Mouse (Mus musculus) left cerebral cortex, adult 6 months (tissue): ENCODE measurements around the gene Gm21943. TPM values are rescaled to one million over a fixed set of nuclear protein-coding genes. Genes with fewer than 3 reads are reported as not detected.

Experiments used
- long read RNA-seq, 2 experiments: library from polyadenylated mRNA; unstranded; transcript quantifications; one replicate each; pipeline ENCODE4 v2.0.0; 2019 to 2020
- polyA plus RNA-seq: library from polyadenylated mRNA; unstranded; fragments of <200 nt; fragmentation: Nextera tagmentation; gene quantifications from 2 replicates; pipeline ENCODE4 v1.2.3, GENCODE M21; 2021

Gene Gm21943
- not detected in 2 replicates for polyA plus RNA-seq
- long read RNA-seq, experiment 1: 0 reads
- long read RNA-seq, experiment 2: 0 reads

DNA sequence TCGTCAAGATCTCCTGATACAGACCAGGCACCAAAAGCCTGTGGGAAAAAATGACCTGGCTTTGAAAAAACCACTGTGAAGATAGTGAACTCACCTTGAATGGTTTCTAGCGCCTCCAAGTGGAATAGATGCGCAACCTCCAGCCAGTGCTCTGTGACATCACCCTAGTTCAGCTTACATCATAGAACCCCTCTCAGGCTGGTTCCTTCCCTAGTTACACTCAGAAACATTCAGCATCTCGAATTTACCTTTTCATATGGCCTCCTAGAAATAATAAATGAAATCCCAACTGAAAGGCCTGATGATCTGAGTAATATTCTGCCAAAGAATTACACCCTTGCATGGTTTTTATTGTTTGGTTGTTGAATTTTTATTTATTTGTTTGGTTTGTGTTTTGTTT is at the start of gene Gm21943:
TSS of gene Gm21943 (minus strand) at position 101 of the 400 bp plus-strand sequence.

Other genes with a start within 250 kb of the Gm21943 start
- gene Gm28961, start 172.0 kb upstream of the Gm21943 start, polyA plus RNA-seq: not detected in 2 replicates